Mouse (Mus musculus): ENCODE measurements around the gene Gtf2a1l. TPM values are rescaled to one million over a fixed set of nuclear protein-coding genes. Genes with fewer than 3 reads are reported as not detected.

Gene Gtf2a1l
- polyA plus RNA-seq, 2 experiments: 0.05 to 0.15 TPM

GRCm38 (mm10) chr17:88700901-88701300, 32.4 kb downstream of the Gtf2a1l start:
- no peak for TF ChIP-seq POLR2A (IDR thresholded peaks at IDR 0.05; ENCODE audit: borderline replicate concordance, extremely low read depth, insufficient read depth, insufficient read length)
- DNase-seq (ENCODE audit: low spot score) (no peak), ATAC-seq (ENCODE audit: low FRiP score, low read depth) (no peak)
- H3K9ac ChIP-seq (ENCODE audit: low read depth, low read length, severe bottlenecking): no peak overlapping the region
- H3K4me3 ChIP-seq (replicated peaks; ENCODE audit: low read length): no peak overlapping the region
- no peak overlapping the region for H3K27ac ChIP-seq (replicated peaks; ENCODE audit: low read depth, low read length)
- peaks cover 9% of the 10 kb centered on the region; the same call in 1 of the 2 replicates for H3K4me1 ChIP-seq (ENCODE audit: control insufficient read depth, insufficient read depth, low read length)
- H3K4me2 ChIP-seq (replicated peaks; ENCODE audit: low read depth, low read length, severe bottlenecking): no peak overlapping the region
- peaks cover 3% of the 10 kb centered on the region; the same call in 1 of the 2 replicates for H3K9me3 ChIP-seq (ENCODE audit: control insufficient read depth, low read length)
- no peaks in the 10 kb centered on the region for H3K36me3 ChIP-seq (ENCODE audit: control insufficient read depth, insufficient read depth, low read length)
- no peaks in the 10 kb centered on the region for H3K27me3 ChIP-seq (ENCODE audit: control insufficient read depth, insufficient read depth, low read length)

- no peak overlapping the region for H3K9ac ChIP-seq (ENCODE audit: low read depth, low read length, severe bottlenecking)
- ATAC-seq (ENCODE audit: low FRiP score, low read depth): no peak
- H3K9me3 ChIP-seq (ENCODE audit: control insufficient read depth, low read length): peaks cover 3% of the 10 kb centered on the region; the same call in 1 of the 2 replicates
- H3K4me1 ChIP-seq (ENCODE audit: control insufficient read depth, insufficient read depth, low read length): 0 out of 2 replicates have a peak, but pooled peaks cover 1% of the 10 kb centered on the region
- H3K27ac ChIP-seq (replicated peaks; ENCODE audit: low read depth, low read length): no peak overlapping the region
- H3K4me2 ChIP-seq (replicated peaks; ENCODE audit: low read depth, low read length, severe bottlenecking): no peak overlapping the region
- WGBS: 13% methylated on average over 6 of the region's 6 CpGs
- DNase-seq (ENCODE audit: low spot score): peak; percentile 16
- H3K4me3 ChIP-seq (replicated peaks; ENCODE audit: low read length): no peak overlapping the region
- no peaks in the 10 kb centered on the region for H3K36me3 ChIP-seq (ENCODE audit: control insufficient read depth, insufficient read depth, low read length)
- TF ChIP-seq POLR2A (IDR thresholded peaks at IDR 0.05; ENCODE audit: borderline replicate concordance, extremely low read depth, insufficient read depth, insufficient read length): no peak
- H3K27me3 ChIP-seq (ENCODE audit: control insufficient read depth, insufficient read depth, low read length): no peaks in the 10 kb centered on the region
Measured at GRCm38 (mm10) chr17:88702345-88702744, 33.9 kb downstream of the Gtf2a1l start.

DNA sequence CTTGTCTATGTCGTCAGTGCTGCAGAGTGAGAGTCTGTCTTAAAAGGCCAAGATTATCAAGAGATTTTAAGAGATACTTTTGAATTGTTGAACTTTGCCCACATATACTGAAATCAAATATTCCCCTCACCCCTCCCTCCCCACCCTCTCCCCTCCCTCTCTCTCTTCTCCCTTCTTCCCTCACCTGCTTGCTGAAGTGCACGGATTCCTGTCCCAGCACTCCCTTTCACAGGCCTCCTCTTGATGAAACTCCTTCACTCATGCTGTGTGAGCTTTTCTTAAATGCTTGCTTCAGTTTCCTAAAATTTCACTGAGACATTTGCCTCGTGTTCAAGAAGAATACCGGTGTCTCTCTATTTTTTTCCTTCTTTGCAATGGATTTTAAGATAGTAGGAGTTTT, 34.7 kb downstream of the Gtf2a1l start:
- no peaks in the 10 kb centered on the region for H3K27me3 ChIP-seq (ENCODE audit: control insufficient read depth, insufficient read depth, low read length)
- H3K9me3 ChIP-seq (ENCODE audit: control insufficient read depth, low read length): peaks cover 3% of the 10 kb centered on the region; the same call in 1 of the 2 replicates
- H3K27ac ChIP-seq (replicated peaks; ENCODE audit: low read depth, low read length): no peak overlapping the region
- H3K4me2 ChIP-seq (replicated peaks; ENCODE audit: low read depth, low read length, severe bottlenecking): no peak overlapping the region
- DNase-seq (ENCODE audit: low spot score) (no peak), ATAC-seq (ENCODE audit: low FRiP score, low read depth) (no peak)
- WGBS: 37% methylated on average over 4 of the region's 4 CpGs
- no peak overlapping the region for H3K4me3 ChIP-seq (replicated peaks; ENCODE audit: low read length)
- no peaks in the 10 kb centered on the region for H3K36me3 ChIP-seq (ENCODE audit: control insufficient read depth, insufficient read depth, low read length)
- H3K9ac ChIP-seq (ENCODE audit: low read depth, low read length, severe bottlenecking): no peak overlapping the region
- no peaks in the 10 kb centered on the region for H3K4me1 ChIP-seq (ENCODE audit: control insufficient read depth, insufficient read depth, low read length)
- TF ChIP-seq POLR2A (IDR thresholded peaks at IDR 0.05; ENCODE audit: borderline replicate concordance, extremely low read depth, insufficient read depth, insufficient read length): no peak

DNA sequence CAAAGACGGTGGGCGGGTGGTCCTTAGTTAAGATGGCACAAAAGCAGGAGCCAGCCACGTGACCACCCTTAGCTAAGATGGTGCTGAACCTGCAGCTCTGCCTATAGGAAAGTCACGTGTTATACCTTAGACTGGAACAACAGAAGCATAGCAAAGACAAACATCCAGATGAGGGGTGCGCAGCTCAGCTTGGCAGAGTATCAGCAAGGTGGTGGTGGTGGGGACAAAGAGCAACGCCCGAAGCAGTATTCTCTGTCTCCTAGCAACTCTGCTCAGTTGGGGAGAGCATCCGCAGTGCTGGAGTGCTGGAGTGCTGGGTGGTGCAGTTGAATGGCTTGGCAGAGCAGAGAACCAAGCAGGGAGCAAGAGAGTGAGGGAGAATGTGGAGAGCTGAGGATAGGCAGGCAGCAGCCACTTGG, 37.8 kb downstream of the Gtf2a1l start:
- no peak for ATAC-seq (ENCODE audit: low FRiP score, low read depth)

GRCm38 (mm10) chr17:88749646-88750045, 81.2 kb downstream of the Gtf2a1l start:
- no peak for DNase-seq (ENCODE audit: low spot score)
- ATAC-seq (ENCODE audit: low FRiP score, low read depth): no peak
- Histone ChIP-seq H3K9me3 (ENCODE audit: control insufficient read depth, low read length) (no peaks in the 10 kb centered on the region), H3K27ac (replicated peaks; ENCODE audit: low read depth, low read length) (no peak overlapping the region), H3K4me1 (ENCODE audit: control insufficient read depth, insufficient read depth, low read length) (peaks cover 14% of the 10 kb centered on the region), H3K27me3 (ENCODE audit: control insufficient read depth, insufficient read depth, low read length) (no peaks in the 10 kb centered on the region), H3K4me2 (replicated peaks; ENCODE audit: low read depth, low read length, severe bottlenecking) (no peak overlapping the region), H3K4me3 (replicated peaks; ENCODE audit: low read length) (no peak overlapping the region), H3K36me3 (ENCODE audit: control insufficient read depth, insufficient read depth, low read length) (no peaks in the 10 kb centered on the region), H3K9ac (ENCODE audit: low read depth, low read length, severe bottlenecking) (no peak overlapping the region)
- WGBS: 76% methylated on average over 8 of the region's 8 CpGs
- TF ChIP-seq POLR2A (IDR thresholded peaks at IDR 0.05; ENCODE audit: borderline replicate concordance, extremely low read depth, insufficient read depth, insufficient read length): no peak

More for the DNA sequence above, 37.8 kb downstream of the Gtf2a1l start:
- Histone ChIP-seq H3K27me3 (ENCODE audit: control insufficient read depth, insufficient read depth, low read length) (no peaks in the 10 kb centered on the region), H3K4me3 (replicated peaks; ENCODE audit: low read length) (no peak overlapping the region), H3K36me3 (ENCODE audit: control insufficient read depth, insufficient read depth, low read length) (no peaks in the 10 kb centered on the region), H3K27ac (replicated peaks; ENCODE audit: low read depth, low read length) (no peak overlapping the region), H3K4me1 (ENCODE audit: control insufficient read depth, insufficient read depth, low read length) (no peaks in the 10 kb centered on the region), H3K9me3 (ENCODE audit: control insufficient read depth, low read length) (no peaks in the 10 kb centered on the region), H3K9ac (ENCODE audit: low read depth, low read length, severe bottlenecking) (no peak overlapping the region), H3K4me2 (replicated peaks; ENCODE audit: low read depth, low read length, severe bottlenecking) (no peak overlapping the region)
- DNase-seq (ENCODE audit: low spot score): no peak
- TF ChIP-seq POLR2A (IDR thresholded peaks at IDR 0.05; ENCODE audit: borderline replicate concordance, extremely low read depth, insufficient read depth, insufficient read length): no peak
- 54% methylated on average over 8 of the region's 8 CpGs for WGBS
